Mouse (Mus musculus): ENCODE measurements around the gene Sertad2.

GRCm38 (mm10) chr11:20642321-20642720 lies 99.3 kb downstream of the Sertad2 start:
- TF ChIP-seq CTCF (IDR thresholded peaks at IDR 0.05; ENCODE audit: insufficient read depth, low read depth, low read length) (no peak), POLR2A (IDR thresholded peaks at IDR 0.05; ENCODE audit: insufficient read depth, low read depth, low read length) (no peak)

Measured in olfactory bulb, adult 2 months (tissue).